Mouse (Mus musculus): Measurements from ENCODE around the gene Gigyf2.

Gigyf2 gene

GRCm38 (mm10) chr1:87321071-87321470 is 5.7 kb upstream of the Gigyf2 start:
- DNase-seq = no peak

DNA sequence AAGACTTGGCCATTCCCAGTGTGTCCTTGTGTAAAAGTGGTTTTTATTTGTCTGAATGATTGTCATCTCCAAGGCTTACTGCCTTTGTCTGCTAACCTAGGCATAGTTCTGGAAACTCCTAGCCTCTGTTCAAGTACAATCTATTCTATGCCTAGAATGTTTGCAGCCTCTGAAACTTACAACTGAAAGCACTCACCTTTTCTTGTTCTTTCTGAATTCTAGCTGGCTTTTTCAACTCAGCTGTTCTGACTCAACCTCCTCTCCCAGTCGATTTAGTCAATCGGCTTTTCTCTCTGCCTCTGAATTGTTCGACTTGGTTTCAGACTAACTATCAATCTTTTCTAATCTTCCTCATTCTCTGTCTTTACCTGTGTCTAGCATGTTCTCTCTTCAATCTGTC is 4.0 kb upstream of the Gigyf2 start:
- DNase-seq = no peak

- no peak for DNase-seq
These were observed 2.1 kb upstream of the Gigyf2 start for GRCm38 (mm10) chr1:87324649-87325048.

- peak; percentile 43 for DNase-seq
These were observed 515 bp downstream of the Gigyf2 start for GRCm38 (mm10) chr1:87327165-87327861.

DNA sequence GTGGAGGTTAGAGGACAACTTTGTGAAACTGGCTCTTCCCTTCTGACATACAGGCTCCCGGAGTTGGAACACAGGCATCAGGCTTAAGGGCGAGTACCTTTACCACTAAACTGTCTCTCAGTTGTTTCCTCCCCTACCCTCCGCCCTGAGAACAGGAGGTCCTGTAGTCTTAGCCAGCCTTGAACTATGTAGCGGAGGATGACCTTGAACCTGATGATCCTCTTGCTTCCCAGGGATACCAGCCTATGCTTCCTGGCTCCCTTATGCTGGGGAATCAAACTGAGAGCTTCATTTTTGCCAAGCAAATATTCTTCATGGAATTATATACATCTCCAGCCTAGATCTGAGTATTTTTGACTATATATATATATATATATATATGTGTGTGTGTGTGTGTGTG is 5.0 kb downstream of the Gigyf2 start:
- DNase-seq = no peak

DNA sequence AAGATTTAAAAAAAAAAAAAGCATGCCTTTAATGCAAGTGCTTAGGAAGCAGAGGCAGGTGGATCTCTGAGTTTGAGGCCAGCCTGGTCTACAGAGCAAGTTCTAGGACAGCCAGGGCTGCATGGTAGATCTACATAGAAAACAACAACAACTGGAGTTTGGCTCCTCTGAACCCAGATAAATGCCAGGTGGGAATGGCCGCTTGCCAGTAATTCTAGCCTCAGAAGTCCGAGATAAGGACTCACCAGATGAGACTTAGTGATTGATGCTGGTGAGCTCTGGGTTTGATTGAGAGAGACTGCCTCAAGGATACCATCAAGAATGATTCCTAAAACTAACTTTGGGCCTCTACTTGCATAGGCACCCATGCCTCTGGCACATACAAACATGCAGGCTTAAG is 23.8 kb downstream of the Gigyf2 start:
- DNase-seq = no peak

DNA sequence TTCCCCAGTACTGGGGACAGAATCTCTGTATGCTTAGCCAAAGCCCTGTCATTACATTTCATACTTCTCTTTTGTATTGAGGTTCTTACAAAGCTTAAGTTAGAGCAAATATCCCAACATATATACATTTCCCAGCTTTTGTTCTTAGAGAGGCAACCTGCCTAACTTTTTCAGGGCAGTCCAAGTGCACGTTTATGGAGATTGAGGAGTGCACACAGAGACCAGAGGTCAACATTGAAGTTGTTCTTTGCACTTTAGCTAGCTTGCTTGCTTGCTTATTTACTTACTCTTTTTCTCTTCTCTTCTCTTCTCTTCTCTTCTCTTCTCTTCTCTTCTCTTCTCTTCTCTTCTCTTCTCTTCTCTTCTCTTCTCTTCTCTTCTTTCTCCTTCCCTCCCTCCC is 33.5 kb downstream of the Gigyf2 start:
- DNase-seq = peak; percentile 15

- DNase-seq = no peak
These were observed 51.3 kb downstream of the Gigyf2 start for GRCm38 (mm10) chr1:87378024-87378560.

DNA sequence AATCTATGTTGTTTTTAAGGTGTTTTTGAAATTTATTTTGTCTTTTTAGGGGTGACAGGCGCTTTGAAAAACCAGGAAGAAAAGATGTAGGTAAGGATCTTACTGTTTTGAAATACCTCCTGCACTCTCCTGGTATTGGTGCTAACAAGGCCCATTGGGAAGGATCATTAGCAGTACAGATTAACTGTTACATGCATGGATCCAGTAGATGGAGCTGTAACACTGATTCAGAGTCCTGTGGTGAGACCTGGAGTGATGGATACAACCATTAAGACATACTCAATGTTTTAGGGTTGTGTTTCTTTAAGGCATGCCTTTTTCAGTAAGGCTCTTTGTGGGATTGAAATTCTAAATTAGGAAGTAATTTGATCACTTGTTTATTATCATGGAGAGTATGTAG is 53.1 kb downstream of the Gigyf2 start:
- DNase-seq = no peak

- no peak for DNase-seq
These were observed 54.4 kb downstream of the Gigyf2 start for GRCm38 (mm10) chr1:87381152-87381551.

- DNase-seq = peak; percentile 17
These were observed 59.8 kb downstream of the Gigyf2 start for GRCm38 (mm10) chr1:87386436-87387092.

DNA sequence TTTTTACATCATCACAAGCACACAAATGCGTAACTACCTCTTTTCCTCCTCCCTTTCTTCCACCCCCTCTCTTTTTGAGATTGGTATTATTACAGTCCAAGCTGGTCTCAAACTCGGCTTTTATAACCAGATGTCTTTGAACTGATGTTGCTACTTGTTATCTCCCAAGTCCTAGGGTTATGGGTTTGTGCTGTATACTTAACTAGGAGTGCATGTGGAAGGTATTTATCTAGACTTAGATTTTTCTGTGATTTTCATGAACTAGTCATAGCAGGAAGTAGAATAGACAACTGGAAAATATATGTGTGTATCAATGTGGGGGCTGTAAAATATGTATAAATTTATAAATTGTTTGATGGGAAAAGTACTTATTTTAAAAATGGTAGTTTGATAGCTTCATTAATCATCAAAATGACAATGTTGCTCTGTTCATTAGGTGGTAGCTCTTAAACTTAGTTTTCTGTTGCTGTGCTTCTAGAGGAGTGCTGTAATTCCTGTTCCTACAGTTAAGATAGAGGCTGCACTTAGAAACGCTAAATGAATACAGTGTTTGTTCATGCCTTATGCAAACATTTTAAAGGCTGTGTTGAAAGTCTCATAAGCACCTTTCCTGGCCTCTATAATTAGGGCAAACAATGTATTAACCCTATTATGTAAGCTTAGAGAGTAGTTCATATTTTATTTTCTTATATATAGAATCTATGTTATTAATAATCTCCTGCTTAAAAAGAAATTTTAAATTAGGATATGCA is 66.8 kb downstream of the Gigyf2 start:
- DNase-seq = no peak

DNA sequence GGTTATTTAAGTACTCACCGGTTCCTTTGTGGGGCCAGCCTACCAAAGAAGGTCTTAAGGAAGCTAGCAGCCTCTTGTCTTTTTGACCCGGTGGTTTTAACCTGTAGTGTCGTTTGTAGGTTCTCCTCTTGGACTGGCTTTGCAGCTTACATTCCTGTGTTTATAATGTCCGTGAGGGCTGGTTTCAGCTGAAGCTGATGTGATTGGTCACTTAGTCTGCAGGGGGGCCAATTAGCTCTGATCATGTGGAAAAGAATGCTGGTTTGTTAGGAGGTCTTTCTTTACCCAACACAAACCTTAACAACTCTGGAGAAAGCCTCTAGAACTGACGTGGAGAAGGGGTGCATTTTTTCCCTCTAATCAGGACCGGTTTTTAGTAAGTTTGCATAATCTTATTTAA is 67.8 kb downstream of the Gigyf2 start, which contains the start of gene Kcnj13:
TSS of gene Kcnj13 (minus strand) at position 136 of the 400 bp plus-strand sequence.
- DNase-seq = peak; percentile 22

GRCm38 (mm10) chr1:87396923-87397586 is 70.3 kb downstream of the Gigyf2 start:
- DNase-seq = peak; percentile 57

DNA sequence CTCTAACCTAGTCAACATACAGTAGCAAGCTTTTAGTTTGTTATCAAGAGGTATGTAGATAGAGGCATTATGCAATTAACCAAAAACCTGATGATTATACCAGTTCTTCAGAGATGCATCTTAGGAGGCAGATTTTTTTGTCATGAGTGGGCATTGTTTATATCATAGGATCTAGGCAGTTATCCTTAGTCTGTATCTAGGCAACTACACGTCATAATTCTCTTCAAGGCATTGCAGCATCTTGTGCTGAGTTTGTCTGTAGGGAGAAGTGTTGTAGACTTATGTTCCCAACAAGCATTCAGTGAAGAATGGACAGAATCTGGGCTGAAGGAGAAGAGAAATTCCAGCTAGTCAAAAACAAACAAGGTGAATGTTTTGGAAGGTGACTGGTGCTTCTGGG is 77.9 kb downstream of the Gigyf2 start:
- no peak for DNase-seq

DNA sequence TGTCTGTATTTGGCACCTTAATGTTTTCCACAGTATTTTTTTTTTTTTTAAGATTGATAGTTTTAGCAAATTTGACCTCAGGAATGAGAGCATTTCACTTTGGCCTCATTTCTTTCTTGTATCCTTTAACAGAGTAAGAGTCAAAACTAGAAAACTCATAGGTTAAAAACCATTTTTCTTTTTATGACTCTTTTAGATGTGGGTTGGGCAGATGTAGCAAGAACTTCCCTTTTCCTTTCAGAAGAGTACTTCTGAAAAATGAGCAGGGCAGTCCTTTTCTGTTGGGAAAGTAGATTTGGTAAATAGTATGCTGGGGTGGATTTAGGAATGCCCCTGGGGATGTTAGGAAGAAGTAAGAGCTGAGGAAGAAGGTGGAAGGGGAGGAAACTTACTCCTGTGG is 79.2 kb downstream of the Gigyf2 start:
- no peak for DNase-seq

GRCm38 (mm10) chr1:87409380-87409779 is 82.6 kb downstream of the Gigyf2 start:
- no peak for DNase-seq

GRCm38 (mm10) chr1:87418733-87419132 is 91.9 kb downstream of the Gigyf2 start:
- no peak for DNase-seq

DNA sequence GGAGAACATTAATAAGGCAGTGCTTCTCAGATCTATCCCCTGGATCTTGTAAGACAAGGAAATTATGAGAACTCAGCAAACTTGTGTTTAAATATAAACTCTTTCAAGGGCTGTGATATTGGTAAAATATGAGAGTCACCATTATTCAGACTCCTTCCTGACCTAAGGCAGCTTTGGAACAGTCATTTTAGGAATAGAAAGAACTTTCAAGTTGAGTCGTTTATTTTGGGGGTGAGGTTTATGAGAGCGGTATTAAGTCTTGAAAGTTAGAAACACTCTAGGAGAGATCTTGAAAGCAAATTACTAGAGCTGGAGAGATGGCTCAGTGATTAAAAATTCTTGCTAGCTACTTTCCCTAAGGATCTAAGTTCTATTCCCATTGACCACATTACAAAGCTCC is 108.3 kb downstream of the Gigyf2 start:
- DNase-seq = no peak

- DNase-seq = no peak
These were observed 109.8 kb downstream of the Gigyf2 start for GRCm38 (mm10) chr1:87436583-87436982.

DNA sequence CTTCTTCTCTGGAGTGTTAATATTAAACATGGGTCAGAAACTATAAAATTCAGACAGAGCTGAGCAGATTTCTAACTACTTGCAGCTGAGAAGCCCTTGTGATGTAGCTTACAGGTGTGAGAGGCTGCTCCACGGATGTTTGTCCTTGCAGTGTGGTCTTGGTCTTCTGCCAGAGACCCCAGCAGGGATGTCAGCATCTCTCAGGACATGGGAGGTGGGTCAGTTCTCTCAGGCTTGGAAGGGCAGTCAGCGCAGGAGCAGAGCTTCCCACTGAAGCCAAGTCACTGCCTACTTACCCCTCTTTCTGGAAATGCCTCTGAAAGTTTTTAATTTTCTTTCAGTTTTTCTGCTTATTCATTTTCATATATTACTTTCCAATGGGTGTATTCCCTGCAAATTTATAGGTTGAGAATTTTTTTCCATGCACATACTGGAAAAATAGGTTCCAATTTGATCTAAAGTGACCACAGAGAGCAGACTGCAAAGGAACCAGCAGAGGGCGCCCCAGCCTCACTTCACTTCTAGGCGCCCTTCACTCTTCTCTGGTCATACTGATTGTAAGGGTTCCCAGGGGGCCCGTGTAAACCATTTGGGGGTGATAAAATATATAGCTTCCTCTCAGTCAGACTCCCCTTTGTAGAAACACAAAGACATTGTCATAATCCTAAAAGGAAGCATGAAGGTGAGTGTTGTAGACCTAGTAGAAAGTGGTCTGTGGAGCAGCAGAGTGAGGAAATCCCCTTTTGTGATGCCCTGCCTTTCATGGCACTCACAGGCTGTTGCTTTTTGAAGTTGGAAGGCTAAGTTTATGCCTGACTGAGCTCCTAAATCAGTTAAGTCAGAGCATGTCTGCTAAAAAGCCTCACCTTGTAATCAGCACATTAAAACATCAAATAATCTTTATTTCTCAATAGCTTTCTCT is 120.6 kb downstream of the Gigyf2 start:
- DNase-seq = no peak

DNA sequence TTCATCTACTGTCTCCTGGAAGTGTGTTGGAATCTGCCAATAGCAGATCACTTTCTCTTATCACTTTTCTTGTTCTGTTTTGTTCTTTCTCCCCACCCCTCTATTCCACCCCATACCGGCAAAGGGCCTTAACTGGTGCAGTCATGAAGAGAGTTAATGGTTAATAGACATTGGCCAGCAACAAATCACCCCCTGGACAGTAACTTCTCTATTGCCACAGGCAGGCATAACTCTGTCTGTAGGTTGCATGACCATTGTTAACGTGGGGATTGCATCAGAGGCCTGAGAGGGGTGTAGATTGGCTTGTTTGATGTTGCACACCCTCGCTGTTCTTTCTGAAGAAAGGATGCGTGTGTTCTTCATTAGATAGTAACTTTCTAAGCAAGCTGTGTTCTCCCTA is 122.6 kb downstream of the Gigyf2 start:
- no peak for DNase-seq

Data from kidney, adult 11 months (tissue).